24 mouse cellular contexts compared by ENCODE assay signal in the genomic region with DNA sequence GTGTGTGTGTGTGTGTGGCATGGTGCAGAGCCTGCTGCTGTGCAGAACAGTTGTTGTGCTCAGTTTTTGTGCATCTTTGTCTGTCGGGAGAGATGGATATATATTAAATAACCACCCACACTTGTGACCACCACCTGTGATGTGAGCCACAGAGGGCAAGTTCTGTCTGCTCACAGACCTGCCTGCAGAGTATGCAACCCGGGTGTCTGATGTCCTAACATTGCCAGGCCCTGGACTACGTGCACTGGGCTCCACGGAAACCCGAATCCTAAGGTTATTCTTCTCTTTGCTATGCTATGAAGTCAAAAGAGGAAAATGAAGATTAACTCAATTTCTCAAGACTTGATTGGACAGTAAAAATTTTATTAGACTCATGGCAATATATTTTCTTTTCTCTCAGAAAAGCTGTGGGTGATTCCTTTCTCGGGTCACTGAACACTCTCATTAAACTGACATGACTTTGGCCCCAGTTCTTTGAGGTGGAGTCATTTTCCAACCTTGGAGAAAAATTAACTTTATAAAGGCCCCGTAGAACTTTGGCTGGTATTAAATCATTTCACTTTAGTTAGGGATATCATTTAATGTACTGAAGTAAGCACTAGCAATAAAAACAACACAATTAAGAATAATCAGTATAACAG.
DNase-seq lines count a peak whose midpoint lies in the region; ATAC-seq and TF ChIP-seq lines count a peak whose summit lies in the region.
"Had no signal": no experiment of that assay in that cellular context is flagged by ENCODE, and none has a peak within 500 bp of the region (broad histone marks: within the 10 kb centered on the region; RNA-seq: fewer than 3 reads in every experiment).

No protein-coding gene starts in this region.

- H3K9me3 ChIP-seq in intestine, embryonic 14.5 days (ENCODE audit: control insufficient read depth, low read length): no peaks in the 10 kb centered on the region
- H3K9me3 ChIP-seq in intestine, postnatal 0 days (ENCODE audit: control insufficient read depth): no peaks in the 10 kb centered on the region
- no peaks in the 10 kb centered on the region for H3K9me3 ChIP-seq in kidney, embryonic 15.5 days (replicated peaks)
- H3K9me3 ChIP-seq: embryonic facial prominence, embryonic 12.5 days; G1E; heart, embryonic 15.5 days; hindbrain, embryonic 10.5 days had no signal

- H3K4me2 ChIP-seq in intestine, embryonic 14.5 days (ENCODE audit: low read length): no peak overlapping the region
- no peak overlapping the region for H3K4me2 ChIP-seq in intestine, postnatal 0 days (replicated peaks; ENCODE audit: low read depth)
- H3K4me2 ChIP-seq in kidney, embryonic 15.5 days: no peak overlapping the region
- H3K4me2 ChIP-seq: embryonic facial prominence, embryonic 12.5 days; heart, embryonic 11.5 days; heart, embryonic 15.5 days had no signal

- H3K27me3 ChIP-seq in intestine, embryonic 14.5 days (replicated peaks; ENCODE audit: control insufficient read depth, insufficient read depth, low read length): no peaks in the 10 kb centered on the region
- H3K27me3 ChIP-seq in intestine, postnatal 0 days (replicated peaks; ENCODE audit: control insufficient read depth, insufficient read depth, low read length): no peaks in the 10 kb centered on the region
- no peaks in the 10 kb centered on the region for H3K27me3 ChIP-seq in kidney, adult 2 months (replicated peaks; ENCODE audit: control insufficient read depth, insufficient read depth, low read length)
- no peaks in the 10 kb centered on the region for H3K27me3 ChIP-seq in kidney, embryonic 15.5 days
- H3K27me3 ChIP-seq: embryonic facial prominence, embryonic 12.5 days; heart, embryonic 15.5 days had no signal

- H3K4me1 ChIP-seq in intestine, embryonic 14.5 days (replicated peaks; ENCODE audit: control insufficient read depth, insufficient read depth, low read length): no peaks in the 10 kb centered on the region
- H3K4me1 ChIP-seq in intestine, postnatal 0 days (replicated peaks; ENCODE audit: control insufficient read depth, insufficient read depth, low read length): no peaks in the 10 kb centered on the region; the same call in 1 of the 2 replicates
- H3K4me1 ChIP-seq in kidney, adult 2 months (ENCODE audit: control insufficient read depth, insufficient read depth, low read length): peaks cover 21% of the 10 kb centered on the region
- H3K4me1 ChIP-seq in kidney, embryonic 15.5 days: peaks cover 10% of the 10 kb centered on the region
- H3K4me1 ChIP-seq: embryonic facial prominence, embryonic 12.5 days; heart, embryonic 15.5 days had no signal

- H3K27ac ChIP-seq in intestine, embryonic 14.5 days (ENCODE audit: low read depth): no peak overlapping the region
- no peak overlapping the region for H3K27ac ChIP-seq in intestine, postnatal 0 days (ENCODE audit: low read depth, low read length)
- H3K27ac ChIP-seq in kidney, adult 2 months (ENCODE audit: insufficient read depth, low read depth, low read length): 0 out of 2 replicates have a peak overlapping the region, but pooled peaks have one; percentile 24
- H3K27ac ChIP-seq in kidney, embryonic 15.5 days: peak overlapping the region; percentile 51; the same call in 1 of the 2 replicates
- H3K27ac ChIP-seq: embryonic facial prominence, embryonic 12.5 days; heart, adult 2 months; heart, embryonic 15.5 days; hindbrain, embryonic 10.5 days had no signal

- TF ChIP-seq POLR2A in kidney, adult 2 months (IDR thresholded peaks at IDR 0.05; ENCODE audit: low read depth, low read length): no peak

- no peak overlapping the region for H3K9ac ChIP-seq in intestine, embryonic 14.5 days (ENCODE audit: low read length)
- H3K9ac ChIP-seq in intestine, postnatal 0 days (ENCODE audit: low read depth, low read length): no peak overlapping the region
- no peak overlapping the region for H3K9ac ChIP-seq in kidney, embryonic 15.5 days
- H3K9ac ChIP-seq: embryonic facial prominence, embryonic 12.5 days; heart, embryonic 15.5 days had no signal

- no peaks in the 10 kb centered on the region for H3K36me3 ChIP-seq in intestine, embryonic 14.5 days (ENCODE audit: control insufficient read depth, insufficient read depth, low read length)
- H3K36me3 ChIP-seq in intestine, postnatal 0 days (ENCODE audit: control insufficient read depth, insufficient read depth): no peaks in the 10 kb centered on the region
- H3K36me3 ChIP-seq in kidney, adult 2 months (ENCODE audit: control insufficient read depth, insufficient read depth, low read length): no peaks in the 10 kb centered on the region
- no peaks in the 10 kb centered on the region for H3K36me3 ChIP-seq in kidney, embryonic 15.5 days
- H3K36me3 ChIP-seq: embryonic facial prominence, embryonic 12.5 days; G1E; heart, embryonic 15.5 days; hindbrain, embryonic 10.5 days had no signal

- no peak overlapping the region for H3K4me3 ChIP-seq in intestine, embryonic 14.5 days (ENCODE audit: low read depth, low read length)
- H3K4me3 ChIP-seq in intestine, postnatal 0 days (ENCODE audit: low read depth, low read length): no peak overlapping the region
- H3K4me3 ChIP-seq in kidney, adult 2 months (ENCODE audit: insufficient read depth, low read depth, low read length): no peak overlapping the region
- H3K4me3 ChIP-seq in kidney, embryonic 15.5 days (replicated peaks): no peak overlapping the region
- H3K4me3 ChIP-seq: embryonic facial prominence, embryonic 12.5 days; heart, adult 2 months; heart, embryonic 15.5 days; hindbrain, embryonic 10.5 days had no signal

- ATAC-seq in intestine, embryonic 14.5 days (replicated peaks; ENCODE audit: low FRiP score, low TSS enrichment, low read depth): no peak
- no peak for ATAC-seq in intestine, postnatal 0 days
- peak; percentile 83 for ATAC-seq in kidney, embryonic 15.5 days (replicated peaks; ENCODE audit: low FRiP score)
- ATAC-seq: activated CD4-positive, CD25-positive, alpha-beta regulatory T cell, adult 4 months; CD4-positive, CD25-positive, alpha-beta regulatory T cell, adult 4 months; forebrain, embryonic 16.5 days had no signal

- no peak for TF ChIP-seq CTCF in intestine, postnatal 0 days (IDR thresholded peaks at IDR 0.05; ENCODE audit: low read depth)
- no peak for TF ChIP-seq CTCF in kidney, adult 2 months (conservative IDR thresholded peaks at IDR 0.05; ENCODE audit: insufficient read depth, insufficient read length, low read depth, low read length)

- WGBS in intestine, embryonic 14.5 days: 81% methylated on average over 7 of the region's 7 CpGs
- WGBS in intestine, postnatal 0 days: 56% methylated on average over 7 of the region's 7 CpGs
- WGBS in kidney, adult 2 months: 46% methylated on average over 7 of the region's 7 CpGs
- WGBS in kidney, embryonic 15.5 days: 25% methylated on average over 7 of the region's 7 CpGs

- DNase-seq in intestine, embryonic 14.5 days (ENCODE audit: low spot score): peak; percentile 46
- peak; percentile 86 for DNase-seq in kidney, adult 2 months
- peak; percentile 56 for DNase-seq in kidney, postnatal 14 days
- DNase-seq in lung, postnatal 4 days: no peak
- DNase-seq in MN1 (ENCODE audit: low spot score): no peak
- DNase-seq in ovary, postnatal 36 days (ENCODE audit: low spot score): no peak
- DNase-seq: adrenal gland, postnatal 14 days; B cell, adult 2 months; cerebellum, adult 11-12 months; cerebellum, adult 9-10 months; cerebellum, postnatal 25 days; gastrocnemius, postnatal 10 days; heart, adult 2 months; heart, postnatal 14 days had no signal

Comparison
In these comparisons a context has a peak if more than half of its experiments do, and no peak if none do; other contexts are left out.
1. DNase-seq: peak in intestine, embryonic 14.5 days (single experiment), kidney, adult 2 months (single experiment) and kidney, postnatal 14 days (single experiment); none in lung, postnatal 4 days (0 of 2), MN1 (single experiment) and ovary, postnatal 36 days (single experiment).
2. H3K27ac ChIP-seq: peak in kidney, adult 2 months (single experiment) and kidney, embryonic 15.5 days (single experiment); none in intestine, embryonic 14.5 days (single experiment) and intestine, postnatal 0 days (single experiment).